Mouse (Mus musculus) gastrocnemius, postnatal 36 days (tissue): ENCODE measurements at regions not wholly inside any gene's neighbourhood (a gene's known extent, or its start where the extent isn't known, plus 50 kb on each side); places are given as distances from the start of the nearest gene placed in this dataset.
A peak's percentile ranks its signal among the peaks of the same experiment; 100 is the strongest.

Source experiments
- DNase-seq, 2 experiments: peaks; one replicate each; pipeline ENCODE4 v3.0.0; 2022
- intact Hi-C: fragments of 180-260 bp; cut with DNase I; formaldehyde crosslinking; loops from one replicate; pipeline ENCODE4 v1.15.1; 2025

DNA sequence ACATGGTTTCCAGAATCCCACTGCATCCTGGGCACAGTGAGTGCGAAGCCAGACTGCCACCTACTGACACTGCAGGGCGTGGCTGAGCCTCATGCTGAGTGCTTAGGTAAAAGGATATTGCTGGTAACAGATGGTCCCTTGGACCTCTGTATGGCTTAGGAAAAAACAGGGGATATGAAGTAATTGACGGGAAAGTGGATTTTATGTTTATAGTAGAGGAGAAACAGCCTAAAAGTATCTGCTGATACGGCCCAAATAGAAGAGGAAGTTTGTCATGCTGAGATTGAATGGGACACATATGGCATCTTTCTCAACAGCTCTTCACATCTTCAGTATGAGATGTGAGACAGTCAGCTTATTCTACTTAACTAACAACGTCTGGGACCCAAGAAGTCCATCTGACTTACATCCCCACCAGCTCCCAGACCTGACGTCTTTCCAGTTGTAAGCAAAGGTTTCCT lies 182.1 kb downstream of the Rap2a start:
- DNase-seq = peak in 1 of 2 experiments; percentile 12
- intact Hi-C loops = loop anchor here (5.0 kb wide), 1 partner anchor 583 kb away; no protein-coding TSS in a partner anchor

DNA sequence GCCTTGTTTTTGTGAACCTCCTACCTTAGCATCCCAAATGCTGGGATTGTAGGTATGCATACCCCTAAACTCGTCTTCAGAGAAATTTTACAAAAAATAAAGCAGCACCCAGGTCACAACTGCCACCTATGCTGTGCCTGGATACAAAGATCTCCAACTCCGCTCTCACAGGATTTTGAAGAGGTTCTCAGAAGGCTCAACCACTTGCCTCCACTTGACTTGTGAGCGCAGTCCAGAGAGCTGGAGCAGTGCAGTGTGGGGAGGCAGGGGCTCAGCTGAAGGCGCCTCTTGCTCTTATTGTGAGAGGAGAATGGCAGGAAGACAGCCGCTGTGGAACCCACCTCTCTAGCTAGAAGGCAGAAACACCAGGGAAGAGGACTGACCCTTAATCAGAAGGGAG lies 182.9 kb downstream of the Rap2a start:
- intact Hi-C loops = loop anchor here (5.0 kb wide), 1 partner anchor 584 kb away; no protein-coding TSS in a partner anchor
- DNase-seq = no peak

DNA sequence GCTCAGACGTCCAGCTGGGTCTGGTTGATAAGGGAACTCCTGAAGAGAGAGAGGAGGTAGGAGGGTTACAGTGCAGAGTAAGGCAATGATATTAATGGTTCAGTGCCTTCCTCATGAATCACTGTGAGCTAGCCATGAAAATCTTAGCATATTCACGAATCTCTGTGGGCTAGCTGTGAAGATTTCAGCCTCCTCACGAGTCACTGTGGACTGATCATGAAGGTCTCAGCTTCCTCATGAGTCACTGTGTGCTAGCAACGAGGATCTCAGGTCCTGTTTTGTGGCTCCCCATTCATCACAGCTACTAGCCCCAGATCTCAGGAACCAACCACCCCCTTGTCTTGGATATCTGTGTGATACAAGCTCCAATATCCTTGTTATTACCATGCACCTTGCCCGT lies 191.4 kb downstream of the Rap2a start:
- DNase-seq = no peak
- intact Hi-C loops = no loop called here

DNA sequence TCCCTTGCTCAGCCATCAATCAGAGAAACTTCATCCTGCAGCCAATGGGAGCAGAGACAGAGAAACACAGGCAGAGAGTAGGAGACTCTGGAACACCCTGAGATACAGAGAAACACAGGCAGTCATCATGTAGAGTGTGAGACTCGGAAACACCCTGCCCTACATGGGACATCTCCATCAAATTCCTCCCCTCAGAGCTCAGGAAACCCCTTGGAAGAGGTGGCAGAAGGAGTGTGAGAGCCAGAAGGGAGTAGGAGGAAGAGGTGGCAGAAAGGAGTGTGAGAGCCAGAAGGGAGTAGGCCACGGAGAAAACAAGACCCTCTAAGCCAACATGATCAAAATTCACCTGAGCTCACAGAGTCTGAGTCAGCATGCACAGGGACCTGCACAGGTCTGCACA lies 197.5 kb downstream of the Rap2a start:
- intact Hi-C loops = no loop called here
- no peak for DNase-seq

DNA sequence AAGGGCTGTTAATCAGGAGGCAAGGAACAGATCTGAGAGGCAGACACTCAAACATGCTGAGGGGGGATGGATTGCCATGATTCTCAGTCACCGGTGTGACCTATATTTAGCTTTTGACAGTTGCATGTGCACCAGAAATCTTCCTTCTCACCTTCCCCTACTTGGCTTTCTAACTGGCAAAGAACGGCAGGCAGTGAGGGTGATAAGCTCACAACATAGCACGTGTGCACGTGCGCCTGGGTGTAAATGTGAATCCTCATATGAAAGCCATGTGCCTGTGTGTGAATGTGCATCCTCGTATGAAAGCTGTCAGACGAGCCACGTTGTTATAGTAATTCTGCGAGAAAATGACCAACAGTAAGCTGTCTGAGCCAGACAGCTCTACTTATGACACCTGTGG lies 200.3 kb downstream of the Rap2a start:
- intact Hi-C loops = no loop called here
- no peak for DNase-seq

DNA sequence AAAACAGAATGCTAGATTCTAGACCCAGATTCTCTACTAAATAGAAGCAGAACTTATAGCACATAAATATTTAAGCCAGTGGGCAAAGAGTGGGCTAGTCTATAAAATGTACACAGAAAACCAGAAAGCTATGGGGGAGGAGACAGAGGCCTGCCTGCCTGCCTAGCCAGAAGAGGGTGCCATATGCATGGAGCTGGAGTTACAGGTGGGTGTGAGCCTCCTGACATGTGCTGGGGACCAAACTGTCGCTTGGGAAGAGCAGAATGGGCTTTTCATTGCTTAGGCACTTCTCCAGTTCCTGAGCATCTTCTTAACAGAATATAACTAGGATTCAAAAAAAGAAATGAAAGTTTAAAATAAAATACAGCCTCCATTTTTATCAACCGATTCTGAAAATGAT lies 200.8 kb downstream of the Rap2a start:
- DNase-seq = no peak
- intact Hi-C loops = no loop called here

DNA sequence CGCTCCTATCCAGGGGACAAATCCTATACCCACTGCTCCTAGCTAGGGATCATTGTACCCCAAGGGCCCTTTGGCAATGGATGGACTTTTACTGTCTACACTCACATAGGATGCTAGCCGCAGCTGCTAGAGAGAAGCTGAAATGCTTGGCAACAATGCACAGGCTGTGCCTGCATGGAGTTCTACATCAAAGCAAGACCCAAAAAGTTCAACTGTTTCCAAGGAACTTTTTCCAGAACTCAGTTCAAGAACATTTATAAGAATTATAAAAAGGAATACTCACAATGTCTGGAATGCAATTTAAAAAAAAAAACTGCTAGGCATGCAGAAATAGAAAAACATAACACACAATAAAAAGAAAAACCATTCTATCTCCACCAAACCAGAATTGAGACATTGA lies 202.0 kb downstream of the Rap2a start:
- intact Hi-C loops = no loop called here
- DNase-seq = no peak

DNA sequence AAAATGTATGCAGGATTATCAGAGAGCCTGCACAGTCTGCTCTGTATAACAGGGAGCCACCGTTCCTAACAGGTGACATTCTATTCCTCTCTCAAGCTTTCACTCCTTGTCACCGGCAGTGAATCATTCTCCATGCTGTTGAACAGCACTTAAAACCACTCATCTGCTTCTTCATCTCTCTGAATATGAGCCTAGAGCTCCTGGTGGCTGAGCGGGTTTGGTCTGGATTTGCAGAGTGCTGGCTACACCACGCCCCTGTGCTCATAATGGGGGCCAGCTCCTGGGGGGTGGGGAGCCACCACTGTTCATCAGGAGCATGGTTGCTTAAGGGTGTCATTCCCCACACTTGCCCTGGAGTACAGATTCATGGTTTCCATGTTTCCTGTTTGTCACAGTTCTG lies 207.0 kb downstream of the Rap2a start:
- intact Hi-C loops = no loop called here
- DNase-seq = no peak

DNA sequence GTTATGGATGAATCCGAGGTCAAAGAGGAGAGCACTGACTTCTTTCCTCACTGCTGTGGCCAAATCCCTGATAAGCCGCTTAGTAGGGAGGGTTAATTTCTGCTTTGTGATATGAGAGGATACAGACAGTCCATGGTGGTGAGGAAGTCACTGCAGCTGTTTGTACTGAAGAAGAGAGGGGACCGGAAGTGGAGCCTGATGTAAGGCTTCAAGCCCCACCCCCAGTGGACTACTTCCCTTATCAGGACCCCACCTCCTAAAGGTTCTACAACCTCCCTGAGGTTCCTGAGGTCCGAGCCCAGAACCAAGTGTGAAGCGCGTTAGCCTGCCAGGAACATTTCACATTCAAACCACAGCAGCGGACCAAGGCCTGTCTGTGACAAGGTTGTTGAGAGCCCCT lies 207.6 kb downstream of the Rap2a start:
- no peak for DNase-seq

DNA sequence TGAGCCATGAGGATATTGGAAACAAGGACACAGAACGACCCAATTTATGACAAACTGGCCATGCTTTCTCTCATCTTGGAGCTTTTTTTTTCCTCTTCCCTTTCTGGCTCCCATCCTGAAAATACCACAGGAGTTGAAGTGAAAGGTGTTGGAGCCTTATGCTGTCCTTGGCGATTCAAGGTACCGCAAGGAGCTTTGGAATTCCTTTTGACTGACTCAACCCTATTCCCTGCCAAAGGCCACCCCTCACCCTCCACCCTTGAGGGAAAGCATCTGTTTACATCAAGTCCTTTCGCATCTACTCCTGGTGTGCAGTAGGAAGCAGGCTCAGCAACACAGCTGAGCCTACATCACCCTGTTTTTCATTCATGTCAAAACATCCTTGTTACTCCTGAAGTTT lies 208.5 kb downstream of the Rap2a start:
- no peak for DNase-seq
- intact Hi-C loops = no loop called here

More for the DNA sequence above, 207.6 kb downstream of the Rap2a start:
- intact Hi-C loops = no loop called here

DNA sequence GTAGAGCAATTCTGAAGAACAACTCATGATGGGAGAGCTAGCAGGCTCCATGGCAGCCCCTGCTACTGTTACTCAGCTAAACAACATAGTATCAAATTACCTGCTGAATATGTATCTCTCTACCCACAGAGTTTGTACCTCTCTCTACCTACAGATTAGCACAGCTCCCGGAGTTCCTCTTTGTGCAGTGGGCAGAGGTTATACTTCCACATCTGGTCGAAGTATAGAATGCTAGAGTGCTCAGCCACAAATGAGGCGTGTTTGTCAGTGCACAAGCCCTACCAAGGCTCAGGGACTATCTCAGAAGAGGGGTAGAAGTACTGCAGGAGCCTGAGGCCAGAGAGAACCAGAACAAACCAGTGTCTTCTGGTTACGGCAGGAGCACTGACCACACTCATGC lies 211.6 kb upstream of the Ipo5 start:
- intact Hi-C loops = no loop called here
- DNase-seq = no peak

DNA sequence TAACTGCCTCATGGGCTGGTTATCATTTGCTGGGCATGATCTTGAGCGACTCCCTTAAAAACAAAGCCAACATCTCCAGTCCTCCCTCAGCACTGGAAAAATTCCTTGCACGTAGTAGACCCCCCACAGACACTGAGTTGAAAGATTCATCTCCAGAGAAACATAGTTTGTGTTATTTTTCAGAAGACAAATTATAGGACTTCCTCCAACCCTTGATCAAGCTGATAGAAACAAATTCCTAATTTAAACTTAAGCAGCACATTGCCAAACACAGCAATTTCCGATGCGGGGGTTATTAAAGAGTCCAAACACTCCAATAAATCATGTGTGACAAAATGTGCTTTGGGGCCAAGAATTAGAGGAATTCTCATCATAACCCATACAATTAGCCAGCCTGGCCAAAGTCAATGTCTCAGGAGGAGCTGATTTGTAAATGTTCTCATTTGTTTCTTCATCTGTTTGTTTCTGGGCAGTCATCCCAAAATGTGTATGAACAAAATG lies 205.7 kb upstream of the Ipo5 start:
- DNase-seq = no peak
- intact Hi-C loops = no loop called here

DNA sequence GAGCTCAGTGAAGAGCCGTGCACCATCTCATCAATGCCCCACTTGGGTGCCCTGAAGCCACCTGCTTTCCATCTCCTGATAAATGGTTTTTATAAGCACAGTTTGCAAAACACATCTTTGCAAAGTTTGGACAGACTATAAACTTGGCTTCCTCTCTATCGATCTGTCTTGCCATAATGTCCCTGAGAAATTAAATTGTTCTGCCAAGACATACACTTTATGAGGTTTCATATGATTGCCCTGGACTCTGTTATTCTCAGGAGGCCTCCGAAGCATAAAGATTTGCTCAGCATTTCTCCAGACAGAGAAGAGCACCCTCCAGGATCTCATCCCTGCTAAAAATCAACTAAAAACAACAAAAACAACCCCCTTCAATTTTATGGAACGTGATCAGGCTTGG lies 200.2 kb upstream of the Ipo5 start:
- DNase-seq = no peak
- intact Hi-C loops = no loop called here

DNA sequence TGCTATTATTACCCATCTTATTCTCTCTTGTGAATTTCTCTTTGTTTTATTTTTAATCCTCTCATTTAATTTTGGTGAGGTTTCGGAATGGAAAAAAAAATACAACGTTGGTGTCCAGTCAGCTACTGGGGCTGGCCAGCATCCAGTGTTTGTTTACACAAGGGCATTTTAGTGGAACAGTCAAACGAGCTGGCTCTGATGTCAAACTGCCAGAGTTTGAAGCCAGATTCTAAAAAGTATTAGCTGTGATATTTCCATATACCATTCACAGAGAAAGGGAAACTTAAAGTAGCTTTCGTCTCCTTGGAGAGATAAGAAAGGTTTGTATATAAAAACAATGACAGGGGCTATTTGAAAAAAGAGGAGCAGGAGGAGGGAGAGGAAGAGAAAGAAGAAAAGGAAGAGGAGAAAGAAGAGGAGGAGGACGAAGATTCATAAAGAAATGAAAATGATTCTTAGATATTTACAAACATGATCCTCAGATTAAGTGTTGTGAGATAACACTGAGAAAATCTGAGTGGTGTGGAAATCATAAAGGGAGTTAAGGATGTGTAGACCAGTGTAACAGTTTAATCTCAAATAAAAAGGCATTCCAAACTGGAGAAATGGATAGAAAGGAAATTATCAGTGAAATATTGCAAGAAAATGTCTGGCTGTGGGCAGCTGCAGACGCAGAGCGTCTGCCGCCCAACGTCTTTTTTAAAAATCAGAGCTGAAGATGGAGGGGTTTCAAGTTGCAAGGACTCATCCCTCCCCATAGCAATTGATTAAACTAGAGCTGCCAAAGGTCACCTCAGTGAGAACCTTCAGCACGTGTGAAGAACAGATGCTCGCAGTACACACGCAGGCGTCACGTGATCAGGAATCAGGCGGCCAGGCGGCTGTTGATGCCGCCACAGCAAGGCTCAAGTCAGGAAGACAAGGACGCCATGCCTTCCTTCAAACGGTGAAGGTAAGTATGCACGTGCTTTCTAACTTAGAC lies 190.3 kb upstream of the Ipo5 start:
- no peak for DNase-seq
- intact Hi-C loops = no loop called here

DNA sequence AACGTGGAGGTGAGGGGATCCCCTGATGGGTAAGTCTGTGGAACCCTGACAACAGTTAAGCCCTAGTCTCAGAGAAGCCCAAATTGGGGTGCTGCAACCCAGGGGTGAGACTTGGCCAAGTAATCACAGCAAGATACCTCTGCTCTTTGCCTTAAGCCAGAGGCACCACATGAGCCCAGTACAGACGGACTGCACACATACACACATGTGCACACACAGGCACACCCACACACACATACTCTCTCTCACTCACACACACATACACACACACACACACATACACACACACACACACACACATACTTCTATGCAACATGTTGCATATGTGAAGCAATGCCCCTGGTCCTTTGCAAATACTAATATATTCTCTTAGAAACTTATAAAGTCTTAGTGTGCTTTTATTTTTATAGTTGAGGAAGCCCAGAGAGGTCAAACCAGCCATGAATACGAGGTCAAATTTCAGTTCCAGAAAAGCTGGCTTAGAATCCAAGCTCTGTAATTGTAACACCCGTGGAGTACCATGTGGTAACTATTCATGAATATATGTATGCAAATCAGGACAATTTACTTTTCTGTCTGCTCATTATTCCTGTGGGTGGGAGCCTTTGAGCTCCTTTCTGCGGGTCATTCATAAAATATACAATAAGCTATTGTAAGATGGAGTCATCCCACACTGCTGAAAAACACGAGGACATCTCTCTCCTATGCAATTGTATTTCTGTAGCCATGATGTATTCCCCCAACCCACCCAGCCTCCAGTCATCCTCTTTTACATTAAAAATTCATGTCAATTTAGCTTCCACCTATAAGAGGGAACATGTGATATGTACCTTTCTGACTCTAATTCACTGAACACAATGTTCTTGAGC lies 189.2 kb upstream of the Ipo5 start:
- intact Hi-C loops = no loop called here
- DNase-seq = no peak

DNA sequence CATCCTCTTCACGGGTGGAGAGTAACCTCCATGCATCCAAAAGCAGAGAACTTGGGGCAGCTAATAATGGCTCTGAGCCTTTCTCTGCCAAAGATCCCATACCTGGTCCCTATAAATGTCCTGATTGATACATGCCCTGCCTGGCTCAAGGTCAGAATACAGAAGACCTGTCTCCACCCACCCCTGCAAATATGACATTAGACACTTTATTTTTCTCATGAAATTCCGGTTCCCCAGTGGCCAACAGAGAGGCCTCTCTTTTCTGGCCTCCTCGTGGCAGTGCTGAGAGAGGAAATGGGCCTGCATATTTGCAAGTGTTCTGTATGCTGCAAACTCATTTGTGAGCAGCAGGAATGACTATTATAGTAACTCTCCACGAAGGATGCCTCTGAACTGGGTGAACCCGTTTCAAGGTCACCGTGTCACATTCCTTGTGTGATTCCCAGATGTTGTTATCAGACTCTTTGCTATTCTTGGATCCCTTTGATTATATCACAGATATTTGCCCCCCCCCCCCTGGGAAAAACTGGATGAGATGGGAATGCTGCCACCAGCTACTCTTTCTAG lies 188.4 kb upstream of the Ipo5 start:
- intact Hi-C loops = no loop called here
- no peak for DNase-seq

DNA sequence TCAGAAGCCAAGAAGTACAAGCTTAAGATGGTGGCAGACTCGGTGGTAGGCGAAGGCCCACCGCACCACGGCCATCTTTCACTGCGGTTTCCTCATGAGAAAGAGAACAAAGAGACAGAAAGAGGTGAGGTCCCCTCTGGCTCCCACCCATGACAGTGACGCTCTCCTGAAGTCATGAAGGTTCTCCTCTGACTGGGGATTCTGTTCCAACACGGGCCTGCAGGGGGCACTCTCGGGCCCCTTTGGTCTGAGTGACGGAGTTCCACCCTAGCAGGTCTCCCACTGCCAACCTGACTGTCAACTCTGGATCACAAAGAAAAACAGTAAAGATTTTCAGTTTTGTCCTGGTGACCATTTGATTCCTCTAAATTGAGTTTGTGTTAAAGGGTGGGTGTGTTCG lies 182.9 kb upstream of the Ipo5 start:
- intact Hi-C loops = no loop called here
- no peak for DNase-seq

DNA sequence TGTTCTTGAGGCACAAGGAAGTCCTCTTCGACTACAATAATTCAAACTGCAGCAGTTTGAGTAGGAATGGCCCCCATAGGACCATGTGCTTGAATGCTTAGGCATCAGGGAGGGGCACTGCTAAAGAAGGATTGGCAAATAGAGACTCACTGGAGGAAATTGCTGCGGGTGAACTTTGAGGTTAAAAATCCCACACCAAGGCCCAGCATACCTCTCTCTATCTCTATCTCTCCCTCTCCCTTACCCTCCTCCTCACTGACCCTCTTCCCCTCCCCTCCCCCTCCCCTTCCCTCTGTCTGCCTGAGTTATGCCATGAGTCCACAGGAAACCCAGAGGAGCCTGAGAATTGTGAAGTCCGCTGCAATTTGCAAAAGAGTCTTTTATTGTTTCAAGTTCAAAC lies 180.8 kb upstream of the Ipo5 start:
- intact Hi-C loops = no loop called here
- DNase-seq = no peak

DNA sequence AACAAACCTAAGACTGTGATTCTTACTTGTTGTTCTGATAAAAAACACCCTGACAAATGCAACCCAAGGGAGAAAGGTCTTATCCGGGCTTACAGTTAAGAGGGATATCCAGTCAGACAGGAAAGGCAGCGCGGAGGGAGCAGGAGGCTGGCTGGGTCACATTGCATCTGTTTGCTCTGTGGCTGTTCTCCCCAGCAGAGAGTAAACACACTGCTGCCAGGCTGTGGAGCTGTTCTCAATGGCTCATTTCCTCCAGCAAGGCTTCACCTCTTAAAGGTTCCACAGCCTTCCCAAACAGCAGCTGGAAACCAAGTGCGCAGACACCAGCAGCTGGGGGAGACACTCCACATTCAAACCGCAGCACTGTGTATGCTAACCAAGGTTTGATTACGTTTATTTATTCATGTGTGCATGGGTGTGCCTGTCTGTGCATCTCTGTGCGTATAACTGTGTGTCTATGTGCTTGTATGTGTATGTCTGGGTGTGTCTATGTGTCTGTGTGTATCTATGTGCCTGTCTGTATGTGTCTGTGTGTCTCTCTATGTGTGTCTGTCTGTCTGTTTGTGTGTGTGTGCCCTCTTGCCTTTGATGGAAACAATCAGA lies 179.2 kb upstream of the Ipo5 start:
- no peak for DNase-seq
- intact Hi-C loops = no loop called here

DNA sequence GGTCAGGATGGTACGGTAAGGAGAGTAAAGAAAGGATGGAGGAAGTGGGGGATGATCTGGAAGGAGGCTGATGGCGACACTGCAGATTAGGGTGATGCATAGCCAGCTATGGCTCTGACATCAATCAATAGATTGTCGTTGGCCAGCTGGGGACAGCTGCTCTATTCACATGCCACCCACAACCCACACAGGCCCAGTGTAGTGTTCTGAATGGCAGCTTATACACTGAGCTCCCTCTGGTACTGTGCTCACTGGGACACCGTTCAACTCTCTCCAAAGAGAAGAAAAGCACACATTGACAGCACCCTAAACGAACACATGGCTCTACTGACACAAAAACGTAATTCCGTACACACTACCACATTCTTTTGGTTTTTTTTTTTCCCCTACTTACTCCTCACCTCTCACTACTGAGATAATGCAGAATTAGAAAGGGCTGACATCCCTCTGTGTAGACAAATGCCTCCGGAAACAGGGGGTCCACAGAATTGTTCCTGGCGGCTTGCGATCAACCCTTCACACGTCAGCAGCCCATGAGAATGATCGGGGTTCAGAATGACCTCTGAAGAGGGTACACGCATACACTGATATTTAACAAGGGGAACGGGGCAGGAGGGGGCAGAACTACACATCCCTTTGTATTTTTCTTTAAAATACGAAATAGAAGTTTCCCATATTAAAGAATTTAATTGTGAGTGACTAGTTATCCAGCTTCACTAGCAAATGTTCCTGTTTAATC lies 178.5 kb upstream of the Ipo5 start:
- DNase-seq = no peak
- intact Hi-C loops = no loop called here
